Mouse (Mus musculus) G1E-ER4 (cell line): ENCODE data around the gene Prl2b1. TPM values are rescaled to one million over a fixed set of nuclear protein-coding genes. Genes with fewer than 3 reads are reported as not detected.

ENCODE experiments used
- GATA1 ChIP-seq: IDR thresholded peaks from one replicate; pipeline ENCODE4 v1.8.0; 2012; ENCODE audit warnings: low read length, inconsistent platforms
- polyA plus RNA-seq: library from polyadenylated mRNA; stranded (reverse); fragments of >175 nt; gene quantifications from 2 replicates; pipeline ENCODE4 v1.2.3, GENCODE M21; 2012

Prl2b1 gene
- polyA plus RNA-seq, result not detected in 2 replicates

DNA sequence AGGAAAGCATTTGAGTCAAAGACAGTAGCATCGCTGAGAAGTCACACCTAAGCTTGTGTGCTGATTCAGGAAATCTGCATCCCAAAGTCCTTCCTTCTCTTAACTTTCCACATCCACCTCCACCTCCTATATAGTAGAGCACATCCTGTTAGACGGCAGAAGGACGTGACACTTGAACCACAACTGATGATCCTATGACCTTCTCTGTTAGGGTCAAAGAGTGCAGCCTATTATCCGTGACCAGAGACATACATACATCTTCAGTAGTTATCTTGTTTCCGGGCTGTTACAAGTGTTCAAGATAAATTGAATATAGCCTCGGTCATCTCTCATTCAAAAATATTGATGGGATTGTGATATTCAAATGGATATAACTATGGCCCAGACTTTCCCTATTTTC is at the start of gene Prl2b1:
TSS of gene Prl2b1 (minus strand) at position 101 of the 400 bp plus-strand sequence.
- no peak for TF ChIP-seq GATA1

DNA sequence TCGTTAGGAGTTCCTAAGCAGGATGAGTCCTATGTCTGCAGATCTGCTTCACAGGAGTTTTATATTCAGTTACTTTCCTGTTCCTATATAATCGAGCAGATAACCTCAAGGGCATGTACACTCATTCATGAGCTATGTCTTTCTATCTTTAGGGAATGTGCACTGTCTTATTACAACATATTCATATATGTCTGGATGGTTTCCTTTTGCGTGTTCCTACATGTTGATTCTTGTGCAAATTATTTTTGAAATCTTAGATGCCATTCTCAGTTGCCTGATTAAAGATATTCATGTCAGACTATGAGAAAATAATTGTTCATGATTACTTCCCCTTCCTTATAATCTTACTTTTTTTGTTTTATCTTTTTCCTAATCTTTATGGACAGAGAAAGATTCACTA is 47.9 kb upstream of the Prl2b1 start, which contains the start of gene Prl8a6:
TSS of gene Prl8a6 (minus strand) at position 101 of the 400 bp plus-strand sequence.
- no peak for TF ChIP-seq GATA1

DNA sequence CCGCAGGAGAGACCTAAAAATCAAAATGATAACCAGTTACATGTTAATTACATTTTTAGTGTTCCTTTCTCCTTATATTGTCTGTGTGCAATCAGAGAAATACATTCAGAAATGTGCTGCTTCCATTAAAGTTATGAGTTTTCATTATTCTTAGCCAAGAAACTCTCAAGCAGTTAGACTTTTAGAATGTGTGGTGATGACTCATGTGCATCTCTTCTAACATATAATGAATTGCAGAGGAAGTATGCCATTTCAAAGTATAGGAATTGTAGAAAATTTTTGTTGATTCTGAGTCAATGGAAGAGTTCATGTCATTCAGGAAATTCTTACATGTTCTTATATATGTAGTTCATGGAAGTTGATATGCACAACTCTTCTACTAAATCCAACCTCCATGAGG is 42.5 kb upstream of the Prl2b1 start:
- TF ChIP-seq GATA1, result no peak

GRCm38 (mm10) chr13:27413640-27414039 is 23.0 kb upstream of the Prl2b1 start:
- no peak for TF ChIP-seq GATA1

DNA sequence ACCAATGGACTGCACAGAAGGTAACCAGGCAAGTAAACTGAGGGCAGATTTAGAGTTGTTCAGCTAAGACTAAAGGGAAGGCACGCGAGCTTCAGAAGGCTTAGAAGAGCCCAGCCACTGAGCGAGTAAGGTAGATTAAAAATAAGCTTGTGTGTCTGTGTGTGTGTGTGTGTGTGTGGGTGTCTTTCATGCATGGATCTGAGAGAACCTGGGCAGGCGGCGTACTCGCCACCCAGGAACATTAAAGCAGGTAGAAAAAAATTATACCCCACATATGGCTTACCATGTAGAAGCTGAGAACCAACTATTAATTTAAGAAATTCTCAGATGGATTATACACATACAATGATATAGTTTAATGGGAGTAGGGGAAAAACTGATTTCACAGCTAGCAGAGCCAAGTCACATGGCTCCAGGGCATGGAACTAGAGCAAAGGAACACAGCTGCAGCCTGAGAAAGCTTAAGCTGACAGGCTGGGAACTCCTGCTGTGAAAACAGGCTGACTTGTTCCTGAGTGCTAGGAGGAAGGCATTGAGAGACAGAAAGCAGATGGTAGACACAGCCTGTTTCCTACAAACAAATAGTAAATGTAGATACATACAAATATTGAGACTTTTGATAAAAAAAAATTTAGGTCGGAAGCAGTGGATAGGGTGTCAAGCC is 8.5 kb upstream of the Prl2b1 start:
- TF ChIP-seq GATA1, result no peak

- TF ChIP-seq GATA1, result no peak
Measured at GRCm38 (mm10) chr13:27345373-27345772, 45.3 kb downstream of the Prl2b1 start, which contains the start of gene Prl8a2. Prl8a2 (plus strand) TSS chr13:27345673.

DNA sequence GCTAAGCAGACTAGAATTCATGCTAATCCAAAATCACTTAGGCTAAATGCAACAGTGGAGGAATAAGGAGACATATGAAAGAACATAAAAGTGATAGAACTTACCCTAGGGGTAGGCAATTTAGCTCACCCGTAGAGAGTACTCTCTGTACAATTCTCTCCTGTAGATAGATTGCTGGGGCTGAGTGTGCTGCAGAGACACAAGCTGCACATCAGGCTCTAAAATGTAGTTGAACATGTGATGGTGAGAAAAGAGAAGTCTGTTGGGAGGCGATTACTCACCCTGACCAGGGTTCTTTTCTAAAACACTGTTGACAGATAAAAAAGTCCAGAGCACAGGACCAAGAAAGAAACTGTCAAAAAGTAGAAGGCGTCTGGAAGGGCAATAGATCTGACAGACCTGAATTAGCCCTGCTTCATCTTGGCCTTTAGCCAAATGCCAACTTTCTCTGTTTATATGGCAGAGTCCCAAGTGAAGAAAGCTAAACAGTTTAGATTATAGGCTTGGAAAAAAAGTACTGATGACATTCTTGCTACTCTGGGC is 47.8 kb downstream of the Prl2b1 start:
- no peak for TF ChIP-seq GATA1

- no peak for TF ChIP-seq GATA1
Measured at GRCm38 (mm10) chr13:27334989-27335388, 55.7 kb downstream of the Prl2b1 start.

Other genes with a start within 250 kb of the Prl2b1 start
- not detected in 2 replicates for gene Prl3d3, start 234.1 kb downstream of the Prl2b1 start, polyA plus RNA-seq
- not detected in 2 replicates for gene Prl3c1, start 194.2 kb downstream of the Prl2b1 start, polyA plus RNA-seq
- gene Prl3b1, start 149.0 kb downstream of the Prl2b1 start, polyA plus RNA-seq, result not detected in 2 replicates
- gene Prl3a1, start 131.4 kb downstream of the Prl2b1 start, polyA plus RNA-seq, result not detected in 2 replicates
- not detected in 2 replicates for gene Prl6a1, start 78.2 kb downstream of the Prl2b1 start, polyA plus RNA-seq
- not detected in 2 replicates for gene Prl8a2, start 45.2 kb downstream of the Prl2b1 start, polyA plus RNA-seq
- gene Prl8a6, start 47.8 kb upstream of the Prl2b1 start, polyA plus RNA-seq, result not detected in 2 replicates
- gene Prl8a8, start 122.4 kb upstream of the Prl2b1 start, polyA plus RNA-seq, result not detected in 2 replicates
- not detected in 2 replicates for gene Prl8a9, start 173.8 kb upstream of the Prl2b1 start, polyA plus RNA-seq
- not detected in 2 replicates for gene Prl8a1, start 191.3 kb upstream of the Prl2b1 start, polyA plus RNA-seq
- gene Prl7b1, start 219.7 kb upstream of the Prl2b1 start, polyA plus RNA-seq, result not detected in 2 replicates